Mouse (Mus musculus) layer of hippocampus, adult 2 months (tissue): ENCODE measurements around the gene Bclaf3. TPM values are rescaled to one million over a fixed set of nuclear protein-coding genes. Genes with fewer than 3 reads are reported as not detected.
"Not testable (repeated sequence)": the region's sequence is repeated elsewhere in the genome, so short reads cannot be mapped to it uniquely, and the experiment has no call there.

Source experiments
- DNase-seq, 2 experiments: peaks; one replicate each; pipeline ENCODE4 v3.0.0; 2022; ENCODE audit warnings: low spot score in 2 of 2
- H3K27ac ChIP-seq: fragments of 200-600 bp; 2 replicates; pipeline ENCODE4 v1.8.1; 2022
- H3K4me3 ChIP-seq: fragments of 200-600 bp; 2 replicates; pipeline ENCODE4 v1.8.1; 2022; ENCODE audit warnings: mild to moderate bottlenecking
- CTCF ChIP-seq: fragments of 200-600 bp; conservative IDR thresholded peaks from 2 replicates; pipeline ENCODE4 v1.8.1; 2022; ENCODE audit warnings: antibody characterized with exemption, mild to moderate bottlenecking, moderate library complexity
- total RNA-seq, 2 experiments: library from RNA; stranded (reverse); gene quantifications; 2 replicates each; pipeline ENCODE4 v1.2.3; 2021

Bclaf3 gene
- total RNA-seq, 2 experiments from 2014 or later, result 9.1 to 9.8 TPM

- H3K27ac ChIP-seq, result peak overlapping the region; percentile 83
- peak overlapping the region; percentile 72 for H3K4me3 ChIP-seq
- no peak for DNase-seq
- TF ChIP-seq CTCF, result no peak
Observed at GRCm38 (mm10) chrX:159532811-159533462, 6.4 kb downstream of the Bclaf3 start.

- DNase-seq, result no peak
- TF ChIP-seq CTCF, result no peak
Observed at GRCm38 (mm10) chrX:159541936-159542335, 15.4 kb downstream of the Bclaf3 start.

GRCm38 (mm10) chrX:159547093-159547492 is 20.6 kb downstream of the Bclaf3 start:
- DNase-seq, result no peak
- Histone ChIP-seq H3K4me3 (no peak overlapping the region), H3K27ac (no peak overlapping the region)
- TF ChIP-seq CTCF, result no peak

More at GRCm38 (mm10) chrX:159541936-159542335, 15.4 kb downstream of the Bclaf3 start:
- Histone ChIP-seq H3K4me3 (no peak overlapping the region), H3K27ac (no peak overlapping the region)

DNA sequence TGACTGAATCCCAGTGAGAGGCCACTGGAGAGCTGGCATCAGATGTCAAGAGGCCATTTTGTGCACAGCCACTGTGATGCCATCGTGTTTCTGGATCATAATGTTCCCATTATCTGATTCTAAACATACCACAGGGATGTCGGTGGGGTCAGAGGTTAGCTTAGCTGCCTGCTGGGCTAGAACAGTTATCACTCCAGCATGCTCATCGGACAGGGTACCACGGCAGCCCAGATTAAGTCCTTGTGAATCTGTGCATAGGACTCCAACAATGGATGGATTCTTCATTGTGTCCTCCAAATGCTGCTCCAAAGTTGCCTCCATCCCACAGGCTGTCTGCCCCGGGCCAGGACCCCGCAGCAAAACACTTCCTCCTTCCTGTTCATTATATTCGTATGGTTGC is 58.2 kb downstream of the Bclaf3 start:
- H3K4me3 ChIP-seq, H3K27ac ChIP-seq, DNase-seq: not testable (repeated sequence)

GRCm38 (mm10) chrX:159591633-159592032 is 65.1 kb downstream of the Bclaf3 start:
- peak; percentile 39 for TF ChIP-seq CTCF
- DNase-seq, result no peak
- Histone ChIP-seq H3K4me3 (no peak overlapping the region), H3K27ac (no peak overlapping the region)

GRCm38 (mm10) chrX:159597502-159597901 is 71.0 kb downstream of the Bclaf3 start:
- H3K27ac ChIP-seq, result no peak overlapping the region
- TF ChIP-seq CTCF, result no peak
- H3K4me3 ChIP-seq, result no peak overlapping the region

DNA sequence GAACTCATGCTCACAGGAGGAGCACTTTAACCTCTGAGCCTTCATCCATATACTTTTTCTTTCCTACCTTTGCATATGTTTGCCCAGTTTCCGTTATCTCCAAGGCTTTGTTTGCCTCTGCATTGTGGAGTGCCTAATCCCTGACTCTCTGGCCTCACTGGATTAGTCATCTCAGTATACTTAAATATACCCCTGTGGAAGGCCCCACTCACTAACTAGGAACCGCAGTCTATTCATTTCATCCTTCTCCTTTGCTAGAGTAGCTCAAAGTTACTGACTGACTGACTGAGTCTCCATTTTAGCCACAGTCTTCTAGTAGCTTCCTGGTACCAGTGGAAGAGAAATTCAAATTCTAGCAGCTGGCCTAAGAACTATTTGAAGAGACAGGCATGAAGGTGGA is 78.3 kb downstream of the Bclaf3 start:
- Histone ChIP-seq H3K4me3 (no peak overlapping the region), H3K27ac (no peak overlapping the region)
- no peak for DNase-seq
- no peak for TF ChIP-seq CTCF

More at GRCm38 (mm10) chrX:159597502-159597901, 71.0 kb downstream of the Bclaf3 start:
- DNase-seq, result no peak

DNA sequence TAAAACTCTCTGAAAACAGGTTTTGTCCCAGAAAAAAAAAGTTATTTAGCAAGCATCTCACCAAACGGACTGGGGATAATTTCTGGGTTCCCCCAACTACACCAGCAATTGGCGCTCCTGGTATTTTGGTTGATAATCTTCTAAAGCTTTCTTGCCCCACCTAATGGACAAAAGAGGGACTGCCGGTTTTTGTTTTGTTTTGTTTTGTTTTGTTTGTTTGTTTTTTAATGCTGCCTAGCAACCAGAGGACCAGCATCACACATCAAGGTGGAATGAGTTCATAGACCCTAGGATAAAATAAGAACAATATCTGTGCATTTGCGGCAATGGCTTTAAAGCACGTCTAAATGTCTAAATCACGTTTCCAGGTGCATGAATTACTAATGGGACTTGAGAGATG is 80.4 kb downstream of the Bclaf3 start:
- peak; percentile 75 for TF ChIP-seq CTCF

DNA sequence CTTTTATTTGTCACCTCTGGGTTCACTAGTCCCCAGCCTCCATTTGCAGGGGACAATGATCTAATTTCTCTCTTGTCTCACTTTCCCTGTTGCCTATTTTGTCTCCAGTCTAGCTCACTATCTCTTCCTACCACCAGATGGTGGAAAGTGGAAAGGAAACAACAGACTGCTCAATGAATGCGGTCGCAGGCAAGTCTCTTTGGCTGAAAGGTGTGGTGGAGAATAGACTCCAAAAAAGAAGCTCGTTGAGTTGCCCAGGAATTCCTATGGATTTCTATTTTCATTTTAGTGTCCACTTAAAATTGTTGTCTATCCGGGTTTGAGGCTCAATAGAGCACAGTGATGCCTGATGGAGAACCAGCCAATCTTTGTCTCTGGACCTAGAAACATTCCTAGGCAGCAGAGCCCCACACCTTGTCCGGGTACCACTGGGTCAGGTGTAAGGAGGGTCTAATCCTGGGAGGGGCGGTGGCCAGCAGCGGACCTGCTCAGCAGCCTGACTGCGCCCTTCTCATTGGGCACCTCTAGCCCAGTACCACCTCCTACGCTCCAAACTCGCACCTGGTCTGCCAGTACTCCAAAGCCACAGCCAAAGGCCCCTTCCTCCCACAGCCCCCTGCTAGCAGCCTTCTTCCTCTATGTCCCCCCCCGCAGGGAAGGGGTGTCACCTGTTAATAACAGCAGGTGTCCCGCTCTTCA is 99.9 kb downstream of the Bclaf3 start:
- peak overlapping the region; percentile 68 for H3K4me3 ChIP-seq
- TF ChIP-seq CTCF, result peak; percentile 78
- peak in 1 of 2 experiments; percentile 57 for DNase-seq
- H3K27ac ChIP-seq, result no peak overlapping the region

More for the DNA sequence above, 80.4 kb downstream of the Bclaf3 start:
- DNase-seq, result no peak
- Histone ChIP-seq H3K27ac (no peak overlapping the region), H3K4me3 (no peak overlapping the region)

DNA sequence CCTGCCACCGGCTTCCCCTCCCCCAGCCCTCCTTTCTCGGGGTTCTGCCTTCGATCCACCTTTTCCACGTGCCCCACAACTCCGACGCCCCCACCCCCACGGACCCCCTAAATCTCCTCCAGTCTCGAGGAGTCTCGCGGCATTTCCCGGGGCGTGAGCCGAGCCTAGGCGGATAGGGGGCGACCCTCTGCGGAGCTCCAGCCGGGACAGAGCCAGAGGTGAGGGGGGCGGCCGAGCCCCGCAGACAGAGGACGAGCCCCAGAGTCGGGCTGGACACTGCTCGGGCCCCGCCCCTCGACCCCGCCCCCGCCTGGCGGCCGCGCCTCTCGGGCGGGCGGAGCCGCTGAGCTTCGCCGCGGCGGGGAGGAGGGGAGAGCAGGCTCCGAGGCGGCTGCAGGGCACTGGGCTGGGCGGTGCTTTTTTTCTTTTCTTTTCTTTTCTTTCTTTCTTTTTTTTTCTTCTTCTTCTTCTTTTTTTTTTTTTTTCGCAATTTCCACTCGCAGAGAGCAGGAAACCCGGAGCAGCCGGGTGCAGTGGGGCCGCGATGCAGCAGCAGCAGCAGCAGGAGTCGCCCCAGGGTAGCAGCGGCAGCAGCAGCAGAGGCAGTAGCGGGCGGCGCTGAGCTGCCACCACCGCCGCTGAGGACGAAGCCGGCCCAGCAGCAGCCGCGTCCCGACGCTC is 100.6 kb downstream of the Bclaf3 start, which contains the start of gene Sh3kbp1:
Gene Sh3kbp1 (plus strand): TSS at position 366 of the 681 bp plus-strand sequence.
- peak; percentile 66 for TF ChIP-seq CTCF
- peak within 1 kb of the TSS; percentile 86 for H3K27ac ChIP-seq
- peak within 1 kb of the TSS; percentile 68 for H3K4me3 ChIP-seq
- DNase-seq, result peak in 1 of 2 experiments; percentile 51

DNA sequence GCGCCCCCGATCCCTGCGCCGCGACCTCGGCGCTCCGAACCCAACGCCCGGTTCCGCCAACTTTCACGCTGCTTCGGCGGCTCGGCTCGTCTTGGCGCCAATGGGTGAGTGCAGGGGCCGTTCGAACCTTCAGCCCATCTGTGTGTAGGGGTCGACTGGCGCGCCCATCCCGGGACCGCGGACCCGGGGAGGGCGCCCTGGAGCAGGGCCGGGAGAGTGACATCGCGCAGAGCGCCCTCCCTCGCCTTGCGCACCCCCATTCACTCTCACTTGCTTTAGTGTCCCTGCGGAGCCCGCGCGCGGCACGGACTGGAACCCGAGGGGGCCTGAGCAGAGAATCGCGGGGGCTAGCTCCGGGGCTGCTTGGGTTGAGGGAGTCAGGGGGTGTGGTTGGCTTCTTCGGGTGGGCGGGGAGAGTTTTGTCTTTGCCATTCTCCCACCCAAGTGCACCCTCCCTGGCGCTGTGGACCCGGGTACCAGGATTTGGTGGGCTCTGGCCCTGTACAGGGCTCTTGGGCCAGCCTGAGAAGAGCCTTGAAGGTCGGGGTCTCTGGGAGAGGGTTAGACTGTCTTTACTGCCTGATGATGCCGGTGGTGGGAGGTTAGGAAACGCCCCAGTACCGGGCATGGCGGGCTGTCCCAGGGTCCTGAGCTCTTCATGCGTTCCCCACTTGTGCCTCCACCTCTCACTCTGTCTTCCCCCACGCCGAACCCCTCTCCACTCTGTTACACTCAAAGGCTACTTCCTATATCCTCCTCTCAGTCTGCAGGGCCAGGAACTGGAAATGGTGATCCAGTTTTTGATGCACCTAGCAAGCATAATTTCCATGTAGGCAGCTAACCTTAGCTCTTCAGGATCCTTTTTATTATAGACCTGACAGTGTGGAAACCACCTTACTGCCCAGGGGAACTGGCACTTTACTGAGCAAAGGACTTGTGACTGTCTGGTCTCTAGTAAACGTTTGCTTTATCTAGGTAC is 101.4 kb downstream of the Bclaf3 start:
- Histone ChIP-seq H3K27ac (peak overlapping the region; percentile 86), H3K4me3 (peak overlapping the region; percentile 68)
- no peak for TF ChIP-seq CTCF
- no peak for DNase-seq

DNA sequence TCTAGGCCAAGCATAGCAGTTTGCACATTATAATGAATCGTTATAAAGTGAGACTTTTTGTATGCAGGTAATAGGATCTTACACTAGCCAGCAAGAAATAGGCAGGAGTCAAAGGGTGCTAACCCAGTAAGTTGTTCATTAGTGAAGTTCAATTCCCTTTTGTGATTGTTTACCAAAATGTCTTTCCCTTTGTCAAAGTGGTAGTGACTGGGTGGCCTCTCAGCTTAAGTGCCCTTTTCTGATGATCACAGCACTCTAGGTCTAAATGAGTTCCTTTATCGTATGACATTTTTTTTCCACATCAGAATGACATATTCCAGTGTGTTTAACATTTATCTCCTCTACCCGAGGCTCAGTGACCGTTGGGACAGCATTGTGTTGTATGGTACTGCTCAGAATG is 102.1 kb downstream of the Bclaf3 start:
- Histone ChIP-seq H3K4me3 (peak overlapping the region; percentile 68), H3K27ac (no peak overlapping the region)
- TF ChIP-seq CTCF, result no peak
- DNase-seq, result no peak
